Mouse (Mus musculus): ENCODE measurements around the gene Slfn14. TPM values are rescaled to one million over a fixed set of nuclear protein-coding genes. Genes with fewer than 3 reads are reported as not detected.

Slfn14 gene
- total and polyA plus RNA-seq, 3 experiments, result 0.04 to 0.19 TPM; not detected in 1

DNA sequence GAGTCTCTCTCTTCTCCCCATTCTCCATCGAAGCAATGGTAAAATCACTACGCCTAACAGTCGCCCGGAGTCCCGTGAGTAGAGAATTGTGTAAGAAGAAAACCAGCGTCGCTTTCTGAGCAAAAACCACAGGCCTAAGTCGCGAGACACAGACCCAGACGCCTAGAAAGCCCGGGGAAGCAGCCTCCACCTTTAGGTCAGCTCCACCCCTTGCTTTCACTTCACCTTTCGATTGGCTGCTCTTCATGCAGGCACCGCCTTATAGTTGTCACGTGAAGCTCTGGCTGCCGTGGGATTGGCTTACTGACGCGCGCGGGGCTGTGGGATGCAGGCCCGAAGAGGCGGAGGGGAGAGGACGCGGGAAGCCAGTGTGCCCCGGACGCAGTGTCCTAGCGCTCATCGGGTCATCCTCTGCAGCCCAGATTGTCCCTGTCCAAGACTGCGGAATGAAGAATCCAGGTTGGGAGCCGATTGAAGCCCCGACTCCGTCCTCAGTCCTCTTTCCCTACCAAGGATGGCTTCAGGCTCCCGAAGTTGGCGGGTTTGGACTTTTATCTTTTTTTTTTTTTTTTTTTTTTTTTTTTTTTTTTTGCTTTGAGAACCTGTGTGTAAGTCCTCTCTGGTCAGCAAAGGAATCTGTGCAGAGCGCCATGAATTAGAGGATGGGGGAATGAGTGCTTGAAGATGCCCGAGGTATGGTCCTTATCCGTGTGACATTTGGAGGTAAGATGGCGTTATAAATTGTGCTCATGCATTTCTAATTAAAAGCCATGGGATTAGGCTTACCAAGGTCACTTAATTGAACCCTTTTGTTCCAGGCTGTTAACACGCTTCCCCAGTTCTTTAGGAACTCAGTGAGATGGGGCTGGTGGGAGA, 5.1 kb upstream of the Slfn14 start:
- H3K4me3 ChIP-seq (ENCODE audit: control insufficient read depth in 1 of 2, insufficient read depth in 1 of 2, low read depth in 2 of 2, low read length in 2 of 2), result peak overlapping the region; percentile 72 to 75
- H3K36me3 ChIP-seq (ENCODE audit: control insufficient read depth in 1 of 2, insufficient read depth in 2 of 2, low read length in 2 of 2), result peaks cover 15 to 52% of the 10 kb centered on the region in 2 experiments
- no peaks in the 10 kb centered on the region for H3K27me3 ChIP-seq (ENCODE audit: control insufficient read depth in 1 of 2, insufficient read depth in 2 of 2, low read length in 2 of 2)
- no peaks in the 10 kb centered on the region for H3K9me3 ChIP-seq (replicated peaks; ENCODE audit: insufficient read depth, low read length)
- DNase-seq (ENCODE audit: low read depth, low spot score), result peak; percentile 99
- H3K79me2 ChIP-seq (ENCODE audit: control insufficient read depth, insufficient read depth, low read length, poor library complexity), result peaks cover 28% of the 10 kb centered on the region
- peaks cover 17 to 24% of the 10 kb centered on the region in 2 experiments for H3K4me1 ChIP-seq (ENCODE audit: control insufficient read depth in 1 of 2, insufficient read depth in 2 of 2, low read length in 2 of 2)
- H3K9ac ChIP-seq (ENCODE audit: control insufficient read depth, low read depth, low read length, poor library complexity, severe bottlenecking), result peak overlapping the region; percentile 90
- peak overlapping the region; percentile 85 for H3K27ac ChIP-seq (ENCODE audit: control insufficient read depth, low read depth, low read length)
- TF ChIP-seq SMC3 (IDR thresholded peaks at IDR 0.05; ENCODE audit: low read depth, low read length) (no peak), TBP (IDR thresholded peaks at IDR 0.05; ENCODE audit: low read depth, low read length) (peak; percentile 93), SIN3A (IDR thresholded peaks at IDR 0.05; ENCODE audit: low read length) (peak; percentile 87), CHD2 (IDR thresholded peaks at IDR 0.05; ENCODE audit: low read length) (no peak), ETS1 (IDR thresholded peaks at IDR 0.05; ENCODE audit: low read depth, low read length) (peak; percentile 15; the same call in 1 of the 2 replicates), MYC (IDR thresholded peaks at IDR 0.05; ENCODE audit: low read depth, low read length) (0 out of 2 replicates have a peak, but pooled peaks have one; percentile 52), MEF2A (IDR thresholded peaks at IDR 0.05; ENCODE audit: extremely low read depth, insufficient replicate concordance, low read depth, low read length, poor library complexity, severe bottlenecking) (no peak), GATA1 (IDR thresholded peaks at IDR 0.05; ENCODE audit: low read depth, low read length) (no peak), TCF12 (IDR thresholded peaks at IDR 0.05; ENCODE audit: low read depth, low read length) (peak; percentile 63), UBTF (IDR thresholded peaks at IDR 0.05; ENCODE audit: borderline replicate concordance, insufficient read depth, low read depth, low read length) (no peak), ZMIZ1 (IDR thresholded peaks at IDR 0.05; ENCODE audit: low read depth, low read length) (peak; percentile 74), USF1 (IDR thresholded peaks at IDR 0.05; ENCODE audit: low read depth, low read length) (peak; percentile 99), CTCF (IDR thresholded peaks at IDR 0.05 in 2 of 3, conservative IDR thresholded peaks at IDR 0.05 in 1 of 3; ENCODE audit: control insufficient read depth in 1 of 3, insufficient read depth in 1 of 3, low read depth in 2 of 3, low read length in 3 of 3, poor library complexity in 1 of 3, severe bottlenecking in 1 of 3) (no peak), NRF1 (IDR thresholded peaks at IDR 0.05; ENCODE audit: insufficient read depth, low read depth, low read length, poor library complexity, severe bottlenecking) (no peak), POLR2AphosphoS2 (IDR thresholded peaks at IDR 0.05; ENCODE audit: low read length) (peak; percentile 53; the same call in 1 of the 2 replicates), EP300 (IDR thresholded peaks at IDR 0.05; ENCODE audit: low read depth in 1 of 2, low read length in 2 of 2) (no peak), MAX (IDR thresholded peaks at IDR 0.05; ENCODE audit: low read length) (peak; percentile 97), ELF1 (IDR thresholded peaks at IDR 0.05; ENCODE audit: low read depth, low read length) (peak; percentile 41; the same call in 1 of the 2 replicates), RCOR1 (IDR thresholded peaks at IDR 0.05; ENCODE audit: low read depth, low read length) (0 out of 2 replicates have a peak, but pooled peaks have one; percentile 7), ZC3H11A (IDR thresholded peaks at IDR 0.05; ENCODE audit: low read depth, low read length) (no peak), NELFE (IDR thresholded peaks at IDR 0.05; ENCODE audit: low read depth, low read length) (peak; percentile 93), JUND (IDR thresholded peaks at IDR 0.05; ENCODE audit: low read depth, low read length) (no peak), KAT2A (conservative IDR thresholded peaks at IDR 0.05; ENCODE audit: low read depth, low read length) (no peak; the same call in 1 of the 2 replicates), CHD1 (IDR thresholded peaks at IDR 0.05; ENCODE audit: low read depth, low read length) (peak; percentile 92; the same call in 1 of the 2 replicates), USF2 (IDR thresholded peaks at IDR 0.05; ENCODE audit: borderline replicate concordance in 1 of 2, insufficient read depth in 1 of 2, low read depth in 1 of 2, low read length in 2 of 2) (peak; percentile 91 to 97), ZNF384 (IDR thresholded peaks at IDR 0.05; ENCODE audit: low read depth, low read length) (peak; percentile 83), MYB (IDR thresholded peaks at IDR 0.05; ENCODE audit: low read depth, low read length) (no peak), ZKSCAN1 (IDR thresholded peaks at IDR 0.05; ENCODE audit: low read depth, low read length) (no peak), POLR2AphosphoS5 (IDR thresholded peaks at IDR 0.05; ENCODE audit: borderline replicate concordance, low read depth, low read length) (0 out of 2 replicates have a peak, but pooled peaks have one; percentile 44), HCFC1 (IDR thresholded peaks at IDR 0.05; ENCODE audit: low read depth, low read length) (peak; percentile 85), E2F4 (IDR thresholded peaks at IDR 0.05; ENCODE audit: borderline replicate concordance, low read depth, low read length) (peak; percentile 92), TAL1 (IDR thresholded peaks at IDR 0.05; ENCODE audit: low read length) (no peak), GABPA (IDR thresholded peaks at IDR 0.05; ENCODE audit: low read depth, low read length) (no peak), MAZ (IDR thresholded peaks at IDR 0.05; ENCODE audit: low read depth, low read length) (peak; percentile 64; the same call in 1 of the 2 replicates)
